Mouse (Mus musculus) CH12.LX (cell line): ENCODE data around the gene C2cd4b. TPM values are rescaled to one million over a fixed set of nuclear protein-coding genes. Genes with fewer than 3 reads are reported as not detected.
A peak's percentile ranks its signal among the peaks of the same experiment; 100 is the strongest.

Source experiments
- DNase-seq: peaks from one replicate; pipeline ENCODE4 v3.0.0-alpha.2; 2013; ENCODE audit errors: extremely low read depth
- H3K27ac ChIP-seq: 2 replicates; pipeline ENCODE4 v1.5.1; 2012; ENCODE audit warnings: low read depth, mild to moderate bottlenecking, control low read depth, moderate library complexity; ENCODE audit not compliant: insufficient read depth
- H3K27me3 ChIP-seq: replicated peaks from 2 replicates; pipeline ENCODE3; 2012; ENCODE audit warnings: inconsistent platforms
- H3K36me3 ChIP-seq, 2 experiments: replicated peaks in 1 of 2; 2 replicates each; pipeline versions ENCODE3 to v1.6.1; 2012; ENCODE audit warnings: inconsistent platforms in 1 of 2, low read length in 1 of 2, mild to moderate bottlenecking in 1 of 2, mixed read lengths in 1 of 2, moderate library complexity in 1 of 2; ENCODE audit not compliant: control insufficient read depth in 1 of 2, insufficient read depth in 1 of 2
- H3K4me1 ChIP-seq, 2 experiments: 2 replicates each; pipeline ENCODE4 v1.6.1; 2012; ENCODE audit warnings: inconsistent platforms in 1 of 2, moderate library complexity in 1 of 2; ENCODE audit not compliant: insufficient read depth in 2 of 2, control insufficient read depth in 1 of 2
- H3K4me2 ChIP-seq: 2 replicates; pipeline ENCODE4 v1.6.1; 2012; ENCODE audit warnings: low read depth, mild to moderate bottlenecking, control low read depth; ENCODE audit not compliant: poor library complexity, insufficient read depth, severe bottlenecking
- H3K4me3 ChIP-seq, 3 experiments: fragments of 150-350 bp in 1 of 3; sonication (generic) in 1 of 3; replicated peaks in 1 of 3; 2 replicates each; pipeline versions ENCODE3 to v1.5.1; 2011 to 2012; ENCODE audit warnings: low read depth in 2 of 3, low read length in 2 of 3, mild to moderate bottlenecking in 2 of 3, moderate library complexity in 2 of 3, control low read depth in 1 of 3, improper control_type of control experiment in 1 of 3, inconsistent platforms in 1 of 3, mixed read lengths in 1 of 3; ENCODE audit not compliant: poor library complexity in 1 of 3
- H3K79me2 ChIP-seq: replicated peaks from 2 replicates; pipeline ENCODE4 v1.6.1; 2012; ENCODE audit warnings: mild to moderate bottlenecking, moderate library complexity; ENCODE audit not compliant: control insufficient read depth, poor library complexity, insufficient read depth, severe bottlenecking; ENCODE audit errors: extremely low read depth
- H3K9ac ChIP-seq: 2 replicates; pipeline ENCODE4 v1.6.1; 2012; ENCODE audit warnings: low read depth, mild to moderate bottlenecking, control low read depth, moderate library complexity; ENCODE audit not compliant: insufficient read depth
- H3K9me3 ChIP-seq: replicated peaks from 2 replicates; pipeline ENCODE3; 2012; ENCODE audit warnings: low read length, inconsistent platforms, mixed read lengths
- CHD1 ChIP-seq: IDR thresholded peaks from 2 replicates; pipeline ENCODE4 v1.6.1; 2012; ENCODE audit warnings: low read depth, low read length, improper control_type of control experiment, inconsistent platforms
- CHD2 ChIP-seq: IDR thresholded peaks from 2 replicates; pipeline ENCODE4 v1.6.1; 2011; ENCODE audit warnings: low read length, improper control_type of control experiment
- E2F4 ChIP-seq: IDR thresholded peaks from 2 replicates; pipeline ENCODE4 v1.6.1; 2011; ENCODE audit warnings: low read depth, low read length, improper control_type of control experiment; ENCODE audit not compliant: insufficient replicate concordance
- ELF1 ChIP-seq: IDR thresholded peaks from 2 replicates; pipeline ENCODE4 v1.6.1; 2014; ENCODE audit warnings: low read depth, mild to moderate bottlenecking, inconsistent platforms, low read length, improper control_type of control experiment
- EP300 ChIP-seq: IDR thresholded peaks from 2 replicates; pipeline ENCODE4 v1.6.1; 2011; ENCODE audit warnings: low read length, improper control_type of control experiment
- ETS1 ChIP-seq: conservative IDR thresholded peaks from 2 replicates; pipeline ENCODE4 v1.6.1; 2012; ENCODE audit warnings: low read depth, mild to moderate bottlenecking, inconsistent platforms, low read length, improper control_type of control experiment, moderate library complexity
- HCFC1 ChIP-seq: IDR thresholded peaks from 2 replicates; pipeline ENCODE4 v1.6.1; 2012; ENCODE audit warnings: low read depth, mild to moderate bottlenecking, inconsistent platforms, low read length, improper control_type of control experiment
- IRF4 ChIP-seq: IDR thresholded peaks from 2 replicates; pipeline ENCODE4 v1.6.1; 2014; ENCODE audit warnings: low read depth, mild to moderate bottlenecking, inconsistent platforms, low read length, improper control_type of control experiment
- JUN ChIP-seq: IDR thresholded peaks from 2 replicates; pipeline ENCODE4 v1.6.1; 2011; ENCODE audit warnings: low read depth, mild to moderate bottlenecking, low read length, improper control_type of control experiment, moderate library complexity; ENCODE audit not compliant: insufficient read depth
- JUND ChIP-seq: conservative IDR thresholded peaks from 2 replicates; pipeline ENCODE4 v1.6.1; 2011; ENCODE audit warnings: low read depth, low read length, improper control_type of control experiment
- MAFK ChIP-seq: IDR thresholded peaks from 2 replicates; pipeline ENCODE4 v1.6.1; 2011; ENCODE audit warnings: low read length, improper control_type of control experiment; ENCODE audit not compliant: insufficient replicate concordance
- MAX ChIP-seq: IDR thresholded peaks from 2 replicates; pipeline ENCODE4 v1.6.1; 2011; ENCODE audit warnings: low read length, improper control_type of control experiment
- MAZ ChIP-seq: IDR thresholded peaks from 2 replicates; pipeline ENCODE4 v1.6.1; 2012; ENCODE audit warnings: low read depth, mild to moderate bottlenecking, inconsistent platforms, low read length, improper control_type of control experiment, moderate library complexity
- MXI1 ChIP-seq: IDR thresholded peaks from 2 replicates; pipeline ENCODE4 v1.6.1; 2011; ENCODE audit warnings: mild to moderate bottlenecking, low read depth, low read length, improper control_type of control experiment
- MYC ChIP-seq: IDR thresholded peaks from 2 replicates; pipeline ENCODE4 v1.6.1; 2011; ENCODE audit warnings: low read depth, mild to moderate bottlenecking, improper control_type of control experiment, low read length
- POLR2A ChIP-seq: IDR thresholded peaks from 2 replicates; pipeline ENCODE4 v1.6.1; 2011; ENCODE audit warnings: low read depth, mild to moderate bottlenecking, improper control_type of control experiment, low read length
- RAD21 ChIP-seq: IDR thresholded peaks from 2 replicates; pipeline ENCODE4 v1.6.1; 2011; ENCODE audit warnings: low read depth, mild to moderate bottlenecking, low read length, improper control_type of control experiment, moderate library complexity
- SMC3 ChIP-seq: IDR thresholded peaks from 2 replicates; pipeline ENCODE4 v1.6.1; 2011; ENCODE audit warnings: low read depth, low read length, improper control_type of control experiment
- TBP ChIP-seq: conservative IDR thresholded peaks from 2 replicates; pipeline ENCODE4 v1.6.1; 2011; ENCODE audit warnings: low read depth, low read length, improper control_type of control experiment
- UBTF ChIP-seq: IDR thresholded peaks from 2 replicates; pipeline ENCODE4 v1.6.1; 2012; ENCODE audit warnings: low read depth, mild to moderate bottlenecking, inconsistent platforms, low read length, improper control_type of control experiment, moderate library complexity
- ZMIZ1 ChIP-seq: IDR thresholded peaks from 2 replicates; pipeline ENCODE4 v1.6.1; 2012; ENCODE audit warnings: low read depth, mild to moderate bottlenecking, inconsistent platforms, low read length, improper control_type of control experiment
- dilution Hi-C: fragments of 300-500 bp; cut with MboI; formaldehyde crosslinking; loops from 2 replicates; pipeline ENCODE4 v1.14.3; 2020; ENCODE audit warnings: low sequenced_read_pairs; ENCODE audit not compliant: extremely low pct_unique_long_range_greater_than_20kb, extremely low pct_ligation_motif_present
- in situ Hi-C: fragments of 300-500 bp; cut with MboI; formaldehyde crosslinking; loops from 3 replicates; pipeline ENCODE4 v1.14.3; 2019; ENCODE audit warnings: low sequenced_read_pairs, low pct_ligation_motif_present, low pct_unique_long_range_greater_than_20kb, mixed read lengths
- polyA plus RNA-seq: library from polyadenylated mRNA; unstranded; fragments of >175 nt; gene quantifications from 2 replicates; pipeline ENCODE4 v1.2.1, GENCODE M21; 2012; ENCODE audit warnings: low read depth; ENCODE audit not compliant: insufficient read length
- total RNA-seq, 2 experiments: library from RNA; depleted of rRNA; stranded (reverse); fragments of 300-350 nt in 1 of 2; fragments of >200 nt in 1 of 2; gene quantifications; 2 replicates each; pipeline ENCODE4 v1.2.3; 2012 to 2014

Gene C2cd4b
- total and polyA plus RNA-seq, 3 experiments, result not detected

DNA sequence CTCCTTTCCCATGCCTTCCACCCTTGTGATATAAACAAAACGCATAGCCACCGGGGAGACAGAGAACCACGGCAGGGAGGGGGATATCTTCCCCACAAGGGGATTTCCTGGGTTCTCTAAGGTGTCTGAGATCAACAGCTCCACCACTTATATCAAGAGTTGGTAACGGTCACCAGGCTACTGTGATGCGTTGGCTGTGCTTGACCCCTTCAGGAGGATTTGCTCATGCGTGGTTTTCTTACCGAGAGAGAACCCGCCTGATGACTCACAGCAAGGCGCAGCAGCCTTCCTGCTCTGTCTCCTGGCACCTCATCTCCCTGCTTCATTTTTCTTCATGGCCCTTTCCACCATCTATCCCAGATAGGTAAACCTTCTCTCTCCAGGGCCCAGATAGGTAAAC, 47.1 kb upstream of the C2cd4b start:
- Histone ChIP-seq H3K27ac (no peak overlapping the region), H3K9me3 (no peaks in the 10 kb centered on the region), H3K4me3 (no peak overlapping the region), H3K36me3 (no peaks in the 10 kb centered on the region), H3K9ac (no peak overlapping the region), H3K4me1 (peaks cover 4 to 15% of the 10 kb centered on the region in 2 experiments), H3K27me3 (no peaks in the 10 kb centered on the region), H3K4me2 (peak overlapping the region; percentile 77), H3K79me2 (no peaks in the 10 kb centered on the region)
- in situ Hi-C loops (no loop called here), dilution Hi-C loops (no loop called here)
- DNase-seq, result peak; percentile 6
- TF ChIP-seq ZMIZ1 (no peak), E2F4 (no peak), EP300 (no peak)

DNA sequence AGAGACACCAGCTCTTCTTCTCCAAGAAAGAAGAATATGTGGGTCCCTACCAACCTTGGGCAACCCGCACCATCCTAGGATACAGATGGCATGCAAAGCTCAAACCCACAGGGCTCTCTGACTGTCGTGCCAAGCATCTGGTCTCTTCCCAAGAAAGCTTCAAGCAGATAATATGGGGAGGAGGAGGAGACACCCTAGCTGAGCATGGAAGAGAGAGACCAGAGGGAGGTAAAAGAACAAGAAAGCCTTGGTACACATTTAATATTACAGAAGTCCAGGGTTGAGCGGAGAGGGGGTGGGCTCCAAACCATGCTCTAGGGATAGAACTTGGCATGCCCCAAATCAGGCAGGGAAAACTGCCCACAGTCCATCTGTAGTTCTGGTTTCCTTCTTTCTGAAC, 42.2 kb upstream of the C2cd4b start:
- H3K27ac ChIP-seq, result no peak overlapping the region
- peaks cover 0 to 4% of the 10 kb centered on the region in 2 experiments; a peak in 2 of 4 replicates for H3K4me1 ChIP-seq
- dilution Hi-C loops (no loop called here), in situ Hi-C loops (no loop called here)
- no peak overlapping the region for H3K9ac ChIP-seq
- H3K79me2 ChIP-seq, result no peaks in the 10 kb centered on the region
- no peaks in the 10 kb centered on the region for H3K9me3 ChIP-seq
- H3K27me3 ChIP-seq, result no peaks in the 10 kb centered on the region
- H3K4me3 ChIP-seq, result no peak overlapping the region
- H3K36me3 ChIP-seq, result no peaks in the 10 kb centered on the region
- no peak overlapping the region for H3K4me2 ChIP-seq
- DNase-seq, result no peak
- no peak for TF ChIP-seq JUND
- TF ChIP-seq E2F4, result no peak
- no peak for TF ChIP-seq JUN
- TF ChIP-seq ZMIZ1, result no peak
- no peak for TF ChIP-seq MAZ
- no peak for TF ChIP-seq RAD21
- TF ChIP-seq CHD2, result no peak
- no peak for TF ChIP-seq POLR2A
- TF ChIP-seq MAFK, result no peak
- no peak for TF ChIP-seq ETS1
- TF ChIP-seq SMC3, result no peak
- TF ChIP-seq CHD1, result no peak
- no peak for TF ChIP-seq MXI1
- no peak for TF ChIP-seq HCFC1
- TF ChIP-seq MYC, result no peak
- no peak for TF ChIP-seq MAX
- no peak for TF ChIP-seq UBTF
- TF ChIP-seq ELF1, result no peak
- no peak for TF ChIP-seq IRF4
- TF ChIP-seq TBP, result no peak
